Mouse (Mus musculus) MEL (cell line): ENCODE data around the gene Mob3a. TPM values are rescaled to one million over a fixed set of nuclear protein-coding genes. Genes with fewer than 3 reads are reported as not detected.

Experiments used
- DNase-seq: peaks from one replicate; pipeline ENCODE4 v3.0.0; 2011; ENCODE audit warnings: low read depth, low spot score
- H3K27ac ChIP-seq: 2 replicates; pipeline ENCODE4 v1.5.1; 2012; ENCODE audit warnings: low read depth, mild to moderate bottlenecking, control low read depth, low read length, moderate library complexity; ENCODE audit not compliant: control insufficient read depth
- H3K27me3 ChIP-seq, 2 experiments: fragments of 150-350 bp in 1 of 2; sonication (generic) in 1 of 2; 2 replicates each; pipeline ENCODE4 v1.6.1; 2012; ENCODE audit warnings: low read length in 2 of 2, mild to moderate bottlenecking in 2 of 2, improper control_type of control experiment in 1 of 2, moderate library complexity in 1 of 2; ENCODE audit not compliant: insufficient read depth in 2 of 2, control insufficient read depth in 1 of 2
- H3K36me3 ChIP-seq, 2 experiments: 2 replicates each; pipeline ENCODE4 v1.6.1; 2012 to 2014; ENCODE audit warnings: low read length in 2 of 2, improper control_type of control experiment in 1 of 2, inconsistent platforms in 1 of 2, mild to moderate bottlenecking in 1 of 2; ENCODE audit not compliant: insufficient read depth in 2 of 2, control insufficient read depth in 1 of 2
- H3K4me1 ChIP-seq, 2 experiments: fragments of 150-350 bp in 1 of 2; sonication (generic) in 1 of 2; 2 replicates each; pipeline ENCODE4 v1.6.1; 2012; ENCODE audit warnings: low read length in 2 of 2, improper control_type of control experiment in 1 of 2, mild to moderate bottlenecking in 1 of 2; ENCODE audit not compliant: insufficient read depth in 2 of 2, control insufficient read depth in 1 of 2
- H3K4me3 ChIP-seq, 2 experiments: fragments of 150-350 bp in 1 of 2; sonication (generic) in 1 of 2; 2 replicates each; pipeline ENCODE4 v1.5.1; 2012; ENCODE audit warnings: low read depth in 2 of 2, low read length in 2 of 2, mild to moderate bottlenecking in 2 of 2, moderate library complexity in 2 of 2, control low read depth in 1 of 2, improper control_type of control experiment in 1 of 2; ENCODE audit not compliant: control insufficient read depth in 1 of 2, insufficient read depth in 1 of 2
- H3K79me2 ChIP-seq: 2 replicates; pipeline ENCODE4 v1.6.1; 2012; ENCODE audit warnings: mild to moderate bottlenecking, low read length, moderate library complexity; ENCODE audit not compliant: control insufficient read depth, poor library complexity, insufficient read depth
- H3K9ac ChIP-seq: 2 replicates; pipeline ENCODE4 v1.6.1; 2012; ENCODE audit warnings: low read depth, mild to moderate bottlenecking, control low read depth, low read length, moderate library complexity; ENCODE audit not compliant: control insufficient read depth, poor library complexity, severe bottlenecking
- H3K9me3 ChIP-seq: fragments of 150-350 bp; sonication (generic); replicated peaks from 2 replicates; pipeline ENCODE4 v1.6.1; 2012; ENCODE audit warnings: mild to moderate bottlenecking, low read length, improper control_type of control experiment, moderate library complexity; ENCODE audit not compliant: insufficient read depth
- BHLHE40 ChIP-seq: IDR thresholded peaks from 2 replicates; pipeline ENCODE4 v1.6.1; 2012; ENCODE audit warnings: low read depth, mild to moderate bottlenecking, inconsistent platforms, low read length, improper control_type of control experiment, borderline replicate concordance
- CHD1 ChIP-seq: IDR thresholded peaks from 2 replicates; pipeline ENCODE4 v1.6.1; 2012; ENCODE audit warnings: low read depth, mild to moderate bottlenecking, inconsistent platforms, low read length, improper control_type of control experiment
- CHD2 ChIP-seq: IDR thresholded peaks from 2 replicates; pipeline ENCODE4 v1.6.1; 2011; ENCODE audit warnings: low read length, improper control_type of control experiment
- EP300 ChIP-seq, 2 experiments: IDR thresholded peaks; 2 replicates each; pipeline ENCODE4 v1.6.1; 2011; ENCODE audit warnings: improper control_type of control experiment in 2 of 2, low read length in 2 of 2, low read depth in 1 of 2, mild to moderate bottlenecking in 1 of 2
- GABPA ChIP-seq: IDR thresholded peaks from 2 replicates; pipeline ENCODE4 v1.6.1; 2012; ENCODE audit warnings: low read depth, mild to moderate bottlenecking, inconsistent platforms, low read length, improper control_type of control experiment, moderate library complexity
- JUND ChIP-seq: IDR thresholded peaks from 2 replicates; pipeline ENCODE4 v1.6.1; 2011; ENCODE audit warnings: low read depth, mild to moderate bottlenecking, improper control_type of control experiment, low read length
- MAX ChIP-seq: IDR thresholded peaks from 2 replicates; pipeline ENCODE4 v1.6.1; 2011; ENCODE audit warnings: low read length, improper control_type of control experiment
- MXI1 ChIP-seq: IDR thresholded peaks from 2 replicates; pipeline ENCODE4 v1.6.1; 2011; ENCODE audit warnings: mild to moderate bottlenecking, low read depth, low read length, improper control_type of control experiment
- MYB ChIP-seq: IDR thresholded peaks from 2 replicates; pipeline ENCODE4 v1.6.1; 2011; ENCODE audit warnings: mild to moderate bottlenecking, low read depth, low read length, improper control_type of control experiment
- NELFE ChIP-seq: IDR thresholded peaks from 2 replicates; pipeline ENCODE4 v1.6.1; 2011; ENCODE audit warnings: low read depth, low read length, improper control_type of control experiment
- POLR2AphosphoS5 ChIP-seq: IDR thresholded peaks from 2 replicates; pipeline ENCODE4 v1.6.1; 2012; ENCODE audit warnings: low read depth, borderline replicate concordance, mild to moderate bottlenecking, inconsistent platforms, low read length, moderate library complexity, mixed read lengths
- TBP ChIP-seq: IDR thresholded peaks from 2 replicates; pipeline ENCODE4 v1.8.0; 2011; ENCODE audit warnings: low read depth, low read length, improper control_type of control experiment
- polyA plus RNA-seq, 2 experiments: library from polyadenylated mRNA; stranded (reverse) in 1 of 2; unstranded in 1 of 2; fragments of >175 nt in 1 of 2; fragments of >200 nt in 1 of 2; gene quantifications; 2 replicates each; pipeline versions ENCODE4 v1.2.1 to v1.2.4; 2012; ENCODE audit warnings: low replicate concordance in 2 of 2, low read depth in 1 of 2; ENCODE audit not compliant: insufficient read length in 2 of 2, insufficient read depth in 1 of 2, missing spikeins in 1 of 2
- total RNA-seq: library from RNA; depleted of rRNA; stranded (reverse); fragments of 300-350 nt; gene quantifications from 2 replicates; pipeline ENCODE4 v1.2.3, GENCODE M21; 2012

Mob3a gene
- total and polyA plus RNA-seq, 3 experiments, result 38.3 to 63.4 TPM; not detected in 1

DNA sequence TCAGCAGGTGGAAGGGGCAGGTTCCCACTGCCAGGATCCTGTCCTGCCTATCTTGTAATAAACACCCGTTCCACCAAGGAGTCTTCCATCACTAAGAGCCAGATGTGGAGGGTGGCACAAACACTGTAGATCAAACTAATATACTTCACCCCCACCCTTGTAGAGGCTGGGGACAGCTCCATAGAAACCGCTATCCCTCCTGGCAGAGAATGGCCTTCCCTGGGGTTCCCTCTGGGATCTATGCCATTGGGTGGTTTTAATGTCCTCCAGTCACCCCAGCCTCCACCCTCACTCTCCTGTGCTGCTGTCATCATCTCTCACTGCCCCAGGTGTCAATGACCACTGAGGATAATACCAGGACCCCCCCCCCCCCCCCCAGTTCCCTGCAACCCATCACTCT lies 31.2 kb downstream of the Mob3a start:
- H3K9me3 ChIP-seq, result no peaks in the 10 kb centered on the region
- no peak for TF ChIP-seq JUND
- peaks cover 2 to 9% of the 10 kb centered on the region in 2 experiments; a peak in 3 of 4 replicates for H3K36me3 ChIP-seq
- H3K4me3 ChIP-seq, result no peak overlapping the region
- no peaks in the 10 kb centered on the region for H3K27me3 ChIP-seq
- peaks cover 0 to 8% of the 10 kb centered on the region in 2 experiments; a peak in 1 of 4 replicates for H3K4me1 ChIP-seq
- no peak overlapping the region for H3K9ac ChIP-seq
- peaks cover 35% of the 10 kb centered on the region for H3K79me2 ChIP-seq
- DNase-seq, result no peak
- no peak overlapping the region for H3K27ac ChIP-seq

DNA sequence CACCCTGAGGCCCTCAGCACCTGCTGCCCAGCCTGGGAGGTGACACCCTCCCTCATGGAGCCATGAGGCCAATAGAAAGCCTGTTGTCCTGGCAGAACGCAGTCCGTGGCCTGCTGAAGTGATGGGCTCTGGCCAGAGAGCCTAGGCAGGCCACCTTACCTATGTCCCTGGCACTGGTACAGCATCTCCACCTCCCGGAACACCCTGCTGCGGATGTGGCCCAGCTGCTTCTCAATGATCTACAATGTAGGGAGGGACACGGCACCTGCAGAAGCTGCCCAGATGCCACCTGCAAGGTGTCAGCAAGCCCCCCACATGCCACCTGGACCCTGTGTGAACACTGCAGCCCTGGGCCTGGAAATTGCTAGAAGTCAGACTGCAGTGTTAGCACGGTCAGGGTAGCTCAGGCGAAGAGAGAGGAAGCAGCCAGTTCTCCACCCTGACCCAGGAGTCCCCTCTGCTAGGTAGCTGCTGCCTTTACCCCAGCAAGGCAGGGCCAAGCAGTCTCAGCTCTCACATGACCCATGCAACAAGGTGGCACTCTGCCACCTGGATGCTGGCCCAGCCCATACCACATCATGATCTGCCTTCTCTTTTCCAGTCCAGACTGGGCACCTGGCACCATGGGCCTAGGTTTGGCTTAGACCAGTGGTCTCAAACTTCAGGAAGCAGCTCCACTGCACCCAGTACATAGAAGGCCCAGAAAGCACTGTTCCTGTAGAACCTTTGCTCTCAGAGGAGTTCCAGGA lies 31.9 kb downstream of the Mob3a start:
- H3K4me3 ChIP-seq, result no peak overlapping the region
- no peak overlapping the region for H3K9ac ChIP-seq
- peaks cover 0 to 12% of the 10 kb centered on the region in 2 experiments; a peak in 1 of 4 replicates for H3K4me1 ChIP-seq
- no peak for DNase-seq
- no peaks in the 10 kb centered on the region for H3K9me3 ChIP-seq
- H3K27ac ChIP-seq, result no peak overlapping the region
- TF ChIP-seq POLR2AphosphoS5, result peak; percentile 49; the same call in 1 of the 2 replicates
- TF ChIP-seq JUND, result no peak
- H3K27me3 ChIP-seq, result no peaks in the 10 kb centered on the region
- peaks cover 2 to 12% of the 10 kb centered on the region in 2 experiments for H3K36me3 ChIP-seq
- H3K79me2 ChIP-seq, result peaks cover 29% of the 10 kb centered on the region

DNA sequence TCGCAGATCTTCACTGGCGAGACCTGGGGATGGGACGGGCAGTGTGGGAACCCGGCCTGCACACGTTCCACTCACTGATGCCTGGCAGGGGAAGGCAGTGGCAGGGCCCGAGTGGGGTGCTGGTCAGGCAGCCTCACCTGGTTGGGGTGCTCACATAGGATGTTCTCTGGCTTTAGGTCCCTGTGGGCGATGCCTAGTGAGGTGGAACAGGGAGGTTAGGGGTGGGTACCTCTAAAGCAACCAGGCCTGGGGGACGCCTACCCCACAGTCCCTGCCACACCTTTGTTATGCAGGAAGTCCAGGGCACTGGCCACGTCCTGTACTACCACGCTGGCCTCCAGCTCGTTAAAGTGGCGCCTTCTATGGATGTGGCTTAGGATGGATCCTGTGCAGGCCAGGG lies 32.8 kb downstream of the Mob3a start:
- Histone ChIP-seq H3K27ac (no peak overlapping the region), H3K4me1 (peaks cover 3 to 15% of the 10 kb centered on the region in 2 experiments), H3K4me3 (no peak overlapping the region), H3K9me3 (no peaks in the 10 kb centered on the region), H3K79me2 (peaks cover 20% of the 10 kb centered on the region), H3K9ac (no peak overlapping the region), H3K36me3 (peaks cover 2 to 16% of the 10 kb centered on the region in 2 experiments), H3K27me3 (no peaks in the 10 kb centered on the region)
- TF ChIP-seq TBP (no peak), MXI1 (no peak), CHD2 (no peak), CHD1 (no peak), BHLHE40 (no peak), EP300 (IDR thresholded peaks at IDR 0.05; ENCODE audit: low read depth in 1 of 2, low read length in 2 of 2) (no peak), MYB (no peak), GABPA (no peak), MAX (no peak), NELFE (no peak), POLR2AphosphoS5 (no peak)
- no peak for DNase-seq
